Mouse (Mus musculus): Measurements from ENCODE around the gene Taf10.
"Not testable (repeated sequence)": the region's sequence is repeated elsewhere in the genome, so short reads cannot be mapped to it uniquely, and the experiment has no call there.

DNA sequence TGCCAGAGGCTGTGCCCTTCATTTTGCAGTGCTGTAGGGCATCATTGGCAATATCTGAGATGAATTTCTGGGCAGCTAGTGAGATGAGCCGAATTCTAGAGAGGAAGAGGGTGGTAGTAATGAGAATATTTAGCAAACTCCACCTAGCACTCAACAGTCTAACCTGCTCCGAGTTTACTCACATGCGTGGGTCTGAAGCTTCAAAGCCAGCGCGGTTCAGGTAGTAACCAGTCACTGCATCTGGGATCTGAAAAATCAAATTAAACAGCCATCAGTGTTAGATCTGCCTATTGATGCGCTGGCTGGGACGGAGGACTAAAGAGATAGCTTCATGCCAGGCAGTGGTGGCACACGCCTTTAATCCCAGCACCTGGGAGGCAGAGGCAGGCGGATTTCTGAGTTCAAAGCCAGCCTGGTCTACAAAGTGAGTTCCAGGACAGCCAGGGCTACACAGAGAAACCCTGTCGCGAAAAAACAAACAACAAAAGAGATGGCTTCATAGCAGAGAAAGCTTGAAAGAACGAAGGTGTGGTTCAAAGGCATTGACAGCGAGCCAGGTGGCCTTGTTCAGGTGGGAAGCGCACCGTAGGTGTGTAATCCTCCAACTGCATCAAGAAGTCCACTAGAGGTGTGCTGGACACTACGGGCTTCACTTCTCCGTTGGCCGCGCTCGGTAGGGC, 775 bp downstream of the Taf10 start:
- TF ChIP-seq CTCF (IDR thresholded peaks at IDR 0.05; ENCODE audit: low read depth, low read length); TAL1 (conservative IDR thresholded peaks at IDR 0.05; ENCODE audit: low read depth, low read length); GATA2 (IDR thresholded peaks at IDR 0.05; ENCODE audit: borderline replicate concordance, low read depth, low read length): not testable (repeated sequence)
- TF ChIP-seq POLR2AphosphoS5 (IDR thresholded peaks at IDR 0.05; ENCODE audit: insufficient replicate concordance, low read depth, low read length): 0 out of 2 replicates have a peak, but pooled peaks have one; percentile 65

Data from G1E (cell line).